Mouse (Mus musculus) C2C12 (cell line): ENCODE data around the gene Ly6g6d. TPM values are rescaled to one million over a fixed set of nuclear protein-coding genes. Genes with fewer than 3 reads are reported as not detected.

ENCODE experiments used
- H3K27me3 ChIP-seq: one replicate; pipeline ENCODE4 v1.6.1; 2011; ENCODE audit not compliant: control insufficient read depth, insufficient read depth, insufficient read length
- H3K36me3 ChIP-seq: one replicate; pipeline ENCODE4 v1.6.1; 2011; ENCODE audit not compliant: control insufficient read depth, insufficient read depth
- H3K4me3 ChIP-seq: one replicate; pipeline ENCODE4 v1.5.1; 2011; ENCODE audit warnings: mild to moderate bottlenecking, control low read depth; ENCODE audit not compliant: poor library complexity, insufficient read depth, severe bottlenecking
- H3K79me2 ChIP-seq: one replicate; pipeline ENCODE4 v1.6.1; 2011; ENCODE audit not compliant: control insufficient read depth, insufficient read depth
- H3K79me3 ChIP-seq: one replicate; pipeline ENCODE4 v1.6.1; 2011; ENCODE audit warnings: low read depth, control low read depth
- H3ac ChIP-seq: one replicate; pipeline ENCODE3; 2011; ENCODE audit warnings: low read depth; ENCODE audit not compliant: control insufficient read depth, insufficient read length
- CEBPB ChIP-seq: IDR thresholded peaks from one replicate; pipeline ENCODE4 v1.6.1; 2011; ENCODE audit warnings: low read depth, mild to moderate bottlenecking, control low read depth, moderate library complexity
- CTCF ChIP-seq: IDR thresholded peaks from one replicate; pipeline ENCODE4 v1.5.1; 2011; ENCODE audit not compliant: control insufficient read depth, insufficient read depth, insufficient read length
- FOSL1 ChIP-seq: IDR thresholded peaks from one replicate; pipeline ENCODE4 v1.8.0; 2011; ENCODE audit warnings: mild to moderate bottlenecking, low read length; ENCODE audit not compliant: poor library complexity, insufficient read depth, severe bottlenecking
- MAX ChIP-seq: IDR thresholded peaks from one replicate; pipeline ENCODE4 v1.6.1; 2011; ENCODE audit warnings: mild to moderate bottlenecking, control low read depth
- MYOD1 ChIP-seq: IDR thresholded peaks from one replicate; pipeline ENCODE4 v1.6.1; 2011; ENCODE audit warnings: low read depth; ENCODE audit not compliant: control insufficient read depth, insufficient read length
- MYOG ChIP-seq: IDR thresholded peaks from one replicate; pipeline ENCODE4 v1.6.1; 2011; ENCODE audit not compliant: control insufficient read depth, insufficient read length; ENCODE audit errors: extremely low read depth
- USF1 ChIP-seq: IDR thresholded peaks from one replicate; pipeline ENCODE4 v1.6.1; 2011; ENCODE audit warnings: low read depth, mild to moderate bottlenecking, control low read depth, moderate library complexity
- polyA plus RNA-seq: library from polyadenylated mRNA; unstranded; fragments of >200 nt; fragmentation: generic; extraction: Trizol; gene quantifications from one replicate; pipeline ENCODE4 v1.2.1, GENCODE M21; 2012; ENCODE audit warnings: missing spikeins

Ly6g6d gene
- polyA plus RNA-seq, 1 experiment, result not detected

DNA sequence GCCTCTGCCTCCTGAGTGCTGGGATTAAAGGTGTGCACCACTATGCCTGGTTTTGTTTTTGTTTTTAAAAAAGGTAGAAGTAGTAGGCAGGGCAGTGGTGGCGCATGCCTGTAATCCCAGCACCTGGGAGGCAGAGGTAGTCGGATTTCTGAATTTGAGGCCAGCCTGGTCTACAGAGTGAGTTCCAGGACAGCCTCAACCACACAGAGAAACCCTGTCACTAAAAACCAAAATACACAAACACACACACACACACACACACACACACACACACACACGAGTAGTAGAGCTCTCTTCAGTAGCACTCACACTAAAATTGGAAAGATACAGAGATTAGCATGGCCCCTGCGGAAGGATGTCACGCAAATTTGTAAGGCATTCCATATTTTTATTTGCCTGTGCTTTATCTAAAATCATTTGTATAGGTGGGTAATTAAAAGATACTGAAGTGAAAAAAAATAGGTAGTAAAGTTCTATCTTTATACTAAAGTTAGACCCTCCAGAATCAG is 28.9 kb downstream of the Ly6g6d start:
- TF ChIP-seq FOSL1 (no peak), MYOD1 (no peak), MAX (no peak), USF1 (no peak), CEBPB (no peak), MYOG (no peak)
- H3K4me3 ChIP-seq, result no peak overlapping the region

DNA sequence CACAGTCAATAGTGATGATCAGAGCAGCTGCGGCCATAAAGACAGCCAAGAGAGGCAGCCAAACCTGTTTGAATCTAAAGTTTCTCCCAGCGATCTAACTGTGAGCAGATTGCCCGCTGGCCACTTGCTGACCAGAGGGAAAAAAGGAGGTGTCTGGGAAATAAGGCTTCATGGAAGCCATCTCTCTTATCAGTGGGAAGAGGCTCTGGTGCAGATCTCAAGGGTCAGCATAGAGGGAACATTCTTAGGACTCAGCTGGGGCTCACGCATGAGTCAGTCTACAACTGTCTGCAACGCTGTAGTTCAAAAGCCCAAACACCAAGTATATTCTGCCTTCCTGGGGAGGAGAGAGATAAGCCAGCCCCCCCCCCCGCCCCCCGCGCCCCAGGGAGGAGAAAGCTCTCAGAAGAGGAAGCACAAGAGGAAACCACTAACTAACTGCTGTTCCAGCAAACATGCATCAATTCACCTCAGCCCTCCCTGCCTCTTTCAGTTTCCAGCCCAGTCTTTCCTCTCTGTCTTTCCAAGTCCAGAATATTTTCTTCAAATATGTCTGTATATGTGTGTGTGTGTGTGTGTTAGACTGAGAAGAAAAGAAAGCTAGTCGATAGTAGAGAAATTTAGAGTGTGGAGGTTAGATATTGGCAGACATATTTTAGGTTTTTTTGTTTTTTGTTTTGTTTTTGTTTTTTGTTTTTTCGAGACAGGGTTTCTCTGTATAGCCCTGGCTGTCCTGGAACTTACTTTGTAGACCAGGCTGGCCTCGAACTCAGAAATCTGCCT is 29.5 kb downstream of the Ly6g6d start:
- H3ac ChIP-seq, result peak overlapping the region; percentile 9
- TF ChIP-seq CEBPB (no peak), MAX (no peak), MYOG (no peak), MYOD1 (no peak), CTCF (no peak), USF1 (no peak), FOSL1 (no peak)
- H3K79me2 ChIP-seq, result peaks cover 46% of the 10 kb centered on the region

More for the DNA sequence above, 28.9 kb downstream of the Ly6g6d start:
- no peaks in the 10 kb centered on the region for H3K27me3 ChIP-seq
- H3K79me3 ChIP-seq, result peaks cover 30% of the 10 kb centered on the region
- peaks cover 52% of the 10 kb centered on the region for H3K79me2 ChIP-seq
- H3ac ChIP-seq, result no peak overlapping the region
- H3K36me3 ChIP-seq, result peaks cover 20% of the 10 kb centered on the region

DNA sequence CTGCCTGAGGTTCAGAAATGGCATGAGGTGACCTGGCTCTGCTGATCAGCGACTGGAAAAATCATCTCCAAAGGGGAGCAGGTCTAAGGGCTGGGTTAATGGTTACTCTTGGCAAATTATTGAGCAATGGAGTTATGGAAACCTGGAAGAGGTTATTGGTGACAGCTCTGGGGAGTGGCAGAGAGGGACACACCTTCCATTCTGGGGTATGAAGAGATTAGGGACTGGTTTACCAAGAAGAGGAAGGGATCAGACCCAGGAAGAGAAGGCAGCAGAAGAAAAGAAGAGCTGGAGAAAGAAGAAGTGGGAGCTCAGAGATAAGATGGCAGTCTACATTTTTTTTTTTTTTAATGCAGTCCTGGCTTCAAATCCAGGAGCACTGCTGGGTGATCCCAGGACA is 30.2 kb downstream of the Ly6g6d start:
- Histone ChIP-seq H3K27me3 (no peaks in the 10 kb centered on the region), H3K4me3 (no peak overlapping the region), H3K79me2 (peaks cover 39% of the 10 kb centered on the region), H3K36me3 (peaks cover 7% of the 10 kb centered on the region), H3ac (no peak overlapping the region), H3K79me3 (peaks cover 20% of the 10 kb centered on the region)
- TF ChIP-seq MYOG (no peak), CEBPB (peak; percentile 14)

More for the DNA sequence above, 29.5 kb downstream of the Ly6g6d start:
- peaks cover 25% of the 10 kb centered on the region for H3K79me3 ChIP-seq
- H3K27me3 ChIP-seq, result no peaks in the 10 kb centered on the region
- peaks cover 14% of the 10 kb centered on the region for H3K36me3 ChIP-seq
- no peak overlapping the region for H3K4me3 ChIP-seq

DNA sequence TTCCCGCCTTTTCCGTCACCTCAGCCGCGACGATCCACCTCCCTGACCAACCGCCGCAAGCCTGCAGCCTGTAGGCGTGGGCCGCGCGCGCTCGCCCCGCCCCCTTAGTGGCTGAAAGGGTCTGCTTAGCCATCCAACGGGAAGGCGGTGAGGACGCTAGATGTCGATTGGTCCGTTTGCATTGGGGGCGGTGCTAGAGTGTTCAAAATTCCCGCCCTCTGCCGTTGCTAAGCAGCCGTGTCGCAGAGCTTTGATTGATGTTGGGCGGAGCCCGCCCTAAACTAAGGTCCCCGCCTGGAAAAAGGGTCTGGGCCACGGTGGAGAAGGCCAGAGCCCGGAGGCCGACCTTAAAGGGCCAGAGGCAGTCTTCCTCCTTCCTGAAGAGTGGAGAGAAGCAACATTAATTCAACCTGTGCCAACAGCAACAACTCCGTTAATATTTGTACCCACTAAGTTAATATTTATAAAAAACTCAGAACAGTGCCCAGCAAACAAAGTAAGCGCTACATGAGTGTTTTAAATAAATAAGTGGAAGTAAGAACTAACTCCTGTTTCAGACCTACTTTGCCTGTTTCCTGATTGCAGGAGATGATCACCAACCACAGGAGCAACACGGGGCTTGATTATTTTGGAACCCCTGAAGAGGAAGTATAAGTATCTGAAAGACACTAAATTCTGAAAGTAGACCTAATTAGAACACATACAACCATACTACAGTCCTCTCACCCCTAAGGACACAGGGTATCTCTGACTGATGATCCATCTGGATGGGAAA is 31.0 kb downstream of the Ly6g6d start, which contains the start of gene Msh5:
Gene Msh5 (minus strand): TSS at position 65 of the 775 bp plus-strand sequence.
- no peak for TF ChIP-seq FOSL1
- Histone ChIP-seq H3K27me3 (no peaks in the 10 kb centered on the region), H3ac (peak within 1 kb of the TSS; percentile 75), H3K79me3 (peaks cover 11% of the 10 kb centered on the region), H3K79me2 (peaks cover 31% of the 10 kb centered on the region), H3K36me3 (no peaks in the 10 kb centered on the region), H3K4me3 (peak within 1 kb of the TSS; percentile 34)

DNA sequence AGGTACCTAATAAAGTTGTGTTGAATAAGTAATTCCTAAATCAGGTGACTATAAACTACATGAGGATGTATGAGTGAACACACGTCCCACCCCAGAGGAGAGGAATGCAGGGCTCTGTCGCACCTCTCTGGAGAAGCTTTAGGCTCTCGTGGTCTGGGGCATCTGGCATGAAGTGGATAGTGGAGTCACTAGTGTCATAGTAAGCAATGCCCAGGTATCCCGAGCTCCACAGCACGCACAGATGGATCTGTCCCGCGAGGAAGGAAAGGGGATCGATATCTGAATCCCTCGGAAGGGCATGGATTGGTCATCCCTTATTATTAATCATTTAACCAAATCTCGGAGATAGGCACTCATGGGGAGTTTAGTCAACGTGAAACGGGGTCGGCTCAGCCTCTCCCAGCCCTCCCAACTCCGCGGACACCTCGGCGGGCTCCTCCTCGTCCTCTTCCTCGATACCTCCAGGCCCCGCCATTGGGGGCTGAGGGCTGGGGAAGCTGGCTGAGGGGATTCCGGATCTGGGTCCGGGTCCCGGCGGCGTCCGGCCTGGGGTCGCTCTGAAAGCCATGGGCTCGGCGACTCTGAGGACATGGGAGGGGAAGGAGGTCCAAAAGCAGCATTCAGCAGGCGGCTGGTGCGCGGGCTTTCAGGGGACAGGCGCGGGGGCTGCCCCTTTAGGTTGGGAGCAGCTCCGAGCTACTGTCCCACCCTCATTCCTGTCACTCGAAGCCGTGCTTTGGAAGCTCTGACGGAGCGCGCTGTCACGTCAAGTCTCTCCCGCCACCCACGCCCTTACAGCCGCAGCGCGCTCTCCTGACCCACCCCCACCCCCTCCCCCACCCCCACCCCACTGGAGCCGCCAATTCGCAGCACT is 31.8 kb downstream of the Ly6g6d start:
- Histone ChIP-seq H3K79me2 (peaks cover 23% of the 10 kb centered on the region), H3K27me3 (no peaks in the 10 kb centered on the region), H3K36me3 (no peaks in the 10 kb centered on the region), H3ac (peak overlapping the region; percentile 75), H3K4me3 (peak overlapping the region; percentile 34), H3K79me3 (peaks cover 6% of the 10 kb centered on the region)
- TF ChIP-seq FOSL1 (no peak), MAX (peak; percentile 83)
